Mouse (Mus musculus) heart, adult 8-10 months (tissue): Measurements from ENCODE around the gene 1700018B08Rik. TPM values are rescaled to one million over a fixed set of nuclear protein-coding genes. Genes with fewer than 3 reads are reported as not detected.

ENCODE experiments used
- DNase-seq: peaks from one replicate; pipeline ENCODE4 v3.0.0; 2022; ENCODE audit warnings: low spot score
- total RNA-seq, 4 experiments: library from RNA; stranded (reverse); gene quantifications; 2 replicates each; pipeline ENCODE4 v1.2.4; 2022

The 1700018B08Rik gene
- total RNA-seq, 4 experiments from 2014 or later = not detected

GRCm38 (mm10) chr8:121562941-121563351 lies 18.8 kb upstream of the 1700018B08Rik start:
- DNase-seq = peak; percentile 87

GRCm38 (mm10) chr8:121561636-121562345 lies 17.7 kb upstream of the 1700018B08Rik start:
- DNase-seq = peak; percentile 74

GRCm38 (mm10) chr8:121560432-121561100 lies 16.4 kb upstream of the 1700018B08Rik start:
- no peak for DNase-seq

- DNase-seq = no peak
These were observed 15.7 kb upstream of the 1700018B08Rik start for GRCm38 (mm10) chr8:121559801-121560200.

- DNase-seq = no peak
These were observed 14.4 kb upstream of the 1700018B08Rik start for GRCm38 (mm10) chr8:121558538-121558937.

- DNase-seq = no peak
These were observed 13.6 kb upstream of the 1700018B08Rik start for GRCm38 (mm10) chr8:121557746-121558145.

GRCm38 (mm10) chr8:121553831-121554475 lies 9.8 kb upstream of the 1700018B08Rik start:
- DNase-seq = no peak

DNA sequence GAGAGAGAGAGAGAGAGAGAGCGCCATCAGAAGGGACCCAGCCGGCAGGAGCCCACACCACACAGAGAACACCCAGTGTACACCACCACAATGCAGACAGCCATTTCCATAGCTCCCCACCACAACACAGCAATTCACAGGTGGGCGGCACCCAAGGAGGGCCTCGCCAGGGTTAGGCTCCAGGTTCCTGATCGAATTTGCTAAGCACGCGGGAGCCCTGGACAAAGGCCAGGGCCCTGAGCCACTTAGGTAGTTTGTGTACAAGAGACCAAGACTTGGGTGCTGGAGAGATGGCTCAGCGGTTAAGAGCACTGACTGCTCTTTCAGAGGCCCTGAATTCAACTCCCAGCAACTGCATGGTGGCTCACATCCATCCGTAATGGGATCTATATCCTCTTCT lies 8.4 kb upstream of the 1700018B08Rik start:
- no peak for DNase-seq

- no peak for DNase-seq
These were observed 7.2 kb upstream of the 1700018B08Rik start for GRCm38 (mm10) chr8:121551065-121551985.

GRCm38 (mm10) chr8:121550056-121550455 lies 5.9 kb upstream of the 1700018B08Rik start:
- DNase-seq = no peak

DNA sequence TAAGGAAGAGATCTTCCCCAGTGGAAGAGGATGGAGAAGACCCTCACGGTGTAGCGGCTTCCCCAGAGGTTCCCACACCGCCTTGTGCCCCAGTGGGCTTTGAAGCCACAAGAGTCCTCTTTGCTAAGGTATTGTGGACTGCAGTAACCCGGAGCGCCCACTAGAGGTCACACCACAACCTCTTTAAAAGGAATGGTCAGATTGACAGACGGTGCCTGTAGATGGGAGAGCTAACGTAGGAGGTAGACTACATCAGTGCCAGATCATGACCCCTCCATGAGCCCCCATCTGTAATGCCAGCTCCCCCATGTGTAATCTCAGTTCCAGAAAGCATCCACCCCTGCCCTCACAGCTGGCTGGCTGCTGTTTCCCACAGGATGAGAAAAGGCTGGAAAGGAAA lies 3.0 kb upstream of the 1700018B08Rik start:
- DNase-seq = peak; percentile 72

DNA sequence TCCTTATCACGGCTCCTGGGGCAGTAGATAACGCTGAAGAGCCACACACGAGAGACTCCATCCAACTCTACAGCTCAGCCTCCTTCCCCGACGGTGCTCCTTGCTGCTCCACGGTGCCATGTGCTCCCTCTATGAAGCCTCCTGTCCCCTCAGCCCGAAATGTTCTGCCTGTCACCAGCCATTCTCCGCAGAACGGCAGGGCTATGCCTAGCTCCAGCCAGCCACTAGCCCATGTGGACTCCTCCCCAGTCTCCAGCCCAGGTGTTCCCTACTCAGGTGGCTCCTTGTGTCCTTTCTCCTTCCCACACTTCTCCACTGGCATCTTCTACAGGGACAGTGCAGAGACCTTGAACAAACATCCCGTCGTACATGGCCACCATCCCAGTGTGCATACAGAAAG lies 816 bp upstream of the 1700018B08Rik start:
- DNase-seq = no peak

GRCm38 (mm10) chr8:121542901-121543300 lies 1.2 kb downstream of the 1700018B08Rik start:
- DNase-seq = no peak

- no peak for DNase-seq
These were observed 2.3 kb downstream of the 1700018B08Rik start for GRCm38 (mm10) chr8:121541862-121542261.

GRCm38 (mm10) chr8:121532381-121532780 lies 11.7 kb downstream of the 1700018B08Rik start:
- DNase-seq = peak; percentile 23

DNA sequence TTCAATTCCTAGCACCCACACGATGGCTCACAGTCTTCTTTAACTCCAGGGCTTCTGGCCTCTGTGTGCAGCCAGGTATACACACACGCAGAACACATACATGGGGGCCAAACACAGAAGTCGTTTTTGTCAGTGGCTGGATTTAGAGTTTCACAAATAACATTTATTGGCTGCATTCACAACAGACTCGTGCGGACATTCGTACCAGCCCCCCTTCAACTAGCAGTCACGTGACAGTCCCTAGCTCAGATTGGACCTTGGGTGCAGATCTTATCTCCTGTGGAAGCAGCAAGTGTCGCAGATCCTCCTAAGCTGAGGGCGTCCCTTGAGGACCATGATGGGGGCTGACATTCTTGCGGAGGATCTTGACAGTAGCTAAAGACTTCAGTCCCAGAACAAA lies 13.5 kb downstream of the 1700018B08Rik start:
- no peak for DNase-seq

GRCm38 (mm10) chr8:121528790-121529189 lies 15.3 kb downstream of the 1700018B08Rik start:
- DNase-seq = peak; percentile 34

GRCm38 (mm10) chr8:121527751-121528150 lies 16.4 kb downstream of the 1700018B08Rik start:
- no peak for DNase-seq

DNA sequence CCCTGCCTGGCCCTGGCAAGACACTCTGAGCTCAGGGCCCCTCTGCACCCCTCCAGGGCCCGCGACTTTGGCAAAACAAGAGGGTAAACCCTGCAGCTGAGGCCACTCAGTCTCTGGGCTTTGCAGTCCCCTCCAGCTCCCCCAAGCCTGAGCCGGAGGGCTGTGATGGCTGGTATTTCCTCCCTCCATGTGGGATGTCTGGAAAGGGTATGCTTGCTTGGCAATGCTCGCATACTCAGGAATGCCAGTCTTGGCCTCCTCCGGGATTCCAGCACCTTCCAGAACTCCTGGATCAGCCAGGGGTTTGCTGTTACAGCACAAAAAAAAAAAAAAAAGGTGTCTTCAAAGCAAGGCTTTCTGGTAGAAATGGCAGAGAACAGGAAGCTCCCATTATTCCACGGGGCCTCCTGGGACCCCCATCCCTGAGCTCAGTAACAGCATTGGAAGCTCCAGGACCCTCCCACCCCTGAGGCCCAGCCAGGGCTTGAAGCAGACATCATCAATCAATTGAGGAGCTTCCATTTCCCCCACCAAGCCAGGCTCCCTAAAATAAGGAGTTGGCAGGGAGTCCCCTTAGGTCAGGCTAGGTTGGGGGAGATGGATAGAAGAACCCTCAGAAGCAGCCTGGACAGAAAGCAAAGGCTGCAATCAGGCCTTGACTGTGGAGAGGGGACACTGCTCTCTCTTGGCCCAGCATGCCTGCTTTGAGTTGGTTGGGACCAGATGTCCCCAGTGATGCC lies 17.1 kb downstream of the 1700018B08Rik start:
- DNase-seq = no peak

DNA sequence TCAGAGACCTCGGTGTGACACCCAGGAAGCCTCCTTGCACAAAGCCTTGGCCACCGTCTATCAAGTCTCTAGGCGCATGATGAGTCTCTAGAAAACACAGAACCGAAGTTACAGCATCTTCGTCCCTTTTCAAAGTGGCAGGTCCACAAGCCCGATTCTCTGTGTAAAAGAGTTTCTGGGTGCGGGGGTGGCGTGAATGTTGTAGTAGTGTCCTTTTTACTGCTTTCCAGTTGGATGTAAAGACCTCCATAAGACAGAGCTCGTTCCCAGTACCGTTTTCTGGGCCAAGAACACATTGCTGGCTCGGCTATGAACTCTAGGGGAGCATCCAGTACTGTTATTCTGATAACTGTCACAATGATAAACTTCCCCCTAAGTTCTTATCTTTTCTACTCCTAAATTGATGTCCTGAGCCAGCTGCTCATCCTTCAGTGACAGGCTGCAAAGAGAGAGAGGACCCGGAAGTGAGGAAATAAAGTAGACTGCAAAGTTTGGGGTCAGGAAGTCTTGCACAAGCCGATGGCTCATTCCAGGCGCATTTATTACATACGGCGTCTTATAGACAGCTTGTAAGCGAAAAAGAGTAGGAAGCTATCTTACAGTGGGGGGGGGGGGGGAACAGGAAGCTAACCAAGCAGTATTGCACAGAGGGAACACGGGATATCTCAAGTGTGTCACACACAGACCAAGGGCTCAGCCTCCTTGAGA lies 18.9 kb downstream of the 1700018B08Rik start:
- DNase-seq = no peak
